Mouse (Mus musculus) frontal cortex, postnatal 25 days (tissue): ENCODE measurements around the gene Ikbke.
A peak's percentile ranks its signal among the peaks of the same experiment; 100 is the strongest.
"Not testable (repeated sequence)": the region's sequence is repeated elsewhere in the genome, so short reads cannot be mapped to it uniquely, and the experiment has no call there.

Experiments used
- DNase-seq, 2 experiments: peaks; one replicate each; pipeline ENCODE4 v3.0.0; 2022; ENCODE audit warnings: low spot score in 2 of 2

Ikbke gene

DNA sequence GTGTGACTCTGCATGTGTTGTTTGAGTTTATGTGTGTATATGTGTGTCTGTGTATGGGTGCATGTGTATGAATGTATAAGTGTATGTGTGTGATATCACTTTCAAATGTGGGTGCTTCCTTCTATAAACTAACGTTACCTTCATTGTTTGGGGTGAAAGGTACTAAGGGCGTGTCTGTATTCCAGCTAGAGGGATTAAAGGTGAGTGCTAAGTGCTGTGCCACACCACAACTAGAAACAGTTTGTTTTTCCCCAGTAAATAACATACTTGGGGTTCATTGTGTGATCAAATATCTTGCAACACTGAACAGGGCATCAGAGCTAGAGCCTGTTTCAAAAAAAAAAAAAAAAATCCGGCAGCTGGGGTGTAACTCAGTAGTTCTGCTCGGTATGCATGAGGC is 2.3 kb upstream of the Ikbke start:
- DNase-seq, result no peak

GRCm38 (mm10) chr1:131280280-131280679 is 874 bp upstream of the Ikbke start:
- no peak for DNase-seq

- no peak for DNase-seq
Measured at GRCm38 (mm10) chr1:131278606-131279455, 575 bp downstream of the Ikbke start.

DNA sequence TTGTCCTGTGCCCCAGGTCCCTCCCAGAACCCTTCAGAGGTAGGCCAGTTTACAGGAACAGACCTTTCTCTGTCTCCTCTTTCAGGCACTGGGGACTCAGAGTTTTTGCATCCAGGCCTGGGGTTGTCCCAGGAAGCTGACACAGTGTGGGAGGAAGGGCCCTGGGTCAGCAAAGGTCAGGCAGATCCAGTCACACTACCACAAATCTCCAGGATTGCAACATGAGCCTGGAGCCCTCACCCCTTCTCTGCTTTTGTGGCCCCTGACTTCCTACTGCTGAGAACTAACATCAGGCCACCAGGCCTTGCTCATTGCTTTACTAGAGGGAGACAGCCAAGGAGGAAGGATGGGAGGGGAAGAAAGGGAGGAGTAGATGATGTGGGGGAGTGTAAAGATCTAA is 2.6 kb downstream of the Ikbke start:
- DNase-seq, result no peak

- no peak for DNase-seq
Measured at GRCm38 (mm10) chr1:131275577-131275976, 3.8 kb downstream of the Ikbke start.

GRCm38 (mm10) chr1:131274725-131275539 is 4.5 kb downstream of the Ikbke start:
- DNase-seq, result no peak

DNA sequence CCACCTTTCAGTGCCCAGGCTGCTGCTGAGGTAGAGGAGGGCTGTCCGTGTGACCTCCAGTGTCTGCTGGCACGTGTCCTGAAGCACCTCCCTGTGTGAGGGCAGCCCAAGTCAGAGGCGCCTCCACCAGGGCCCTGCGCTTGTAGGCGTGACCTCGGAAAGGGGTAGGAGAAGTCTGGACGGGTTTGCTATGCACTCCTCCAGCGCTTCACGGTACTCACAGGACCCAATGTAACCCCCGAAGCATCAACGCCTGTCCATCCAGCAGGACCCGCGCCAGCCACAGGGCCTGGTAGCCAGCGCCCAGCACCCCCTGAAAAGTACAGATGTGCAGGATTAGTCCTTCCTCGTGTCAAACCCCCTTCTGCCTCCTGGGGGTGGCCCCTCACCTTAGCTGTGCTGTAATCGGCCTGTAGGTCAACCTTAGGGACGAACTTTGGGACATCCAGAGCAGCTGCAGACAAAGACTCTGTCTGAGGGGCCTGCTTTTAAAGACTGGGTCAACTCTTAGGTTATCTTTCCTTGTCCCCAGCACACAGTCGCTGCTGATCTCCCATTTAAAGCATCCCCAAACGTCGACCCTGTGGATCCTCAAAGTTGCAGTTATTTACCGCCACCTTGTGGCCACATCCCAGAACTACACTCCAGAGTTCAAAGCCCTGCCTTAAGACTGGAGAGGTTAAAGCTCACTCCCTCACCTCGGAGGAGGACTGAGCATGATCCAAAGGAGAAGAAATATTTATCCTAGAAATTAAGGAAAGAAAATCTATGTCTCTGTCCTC is 9.4 kb downstream of the Ikbke start:
- peak; percentile 77 to 79 for DNase-seq

DNA sequence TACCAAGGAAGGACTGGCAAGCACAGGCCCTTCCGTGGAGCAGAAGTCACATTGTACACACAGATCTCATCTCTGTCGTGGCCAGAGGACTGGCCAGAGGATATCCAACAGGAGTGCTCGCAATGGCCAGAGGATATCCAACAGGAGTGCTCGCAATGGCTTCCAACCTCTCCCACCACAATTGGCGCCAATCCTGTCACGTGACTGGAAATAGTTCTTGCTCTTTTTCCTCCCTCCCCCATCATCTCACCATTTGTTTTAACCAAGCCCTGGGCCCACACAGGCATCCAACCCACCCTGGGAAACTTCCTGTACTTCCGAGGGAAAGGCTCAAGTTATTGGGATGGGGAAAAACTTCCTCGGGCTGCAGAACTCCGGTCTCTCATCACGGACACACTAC is 10.6 kb downstream of the Ikbke start:
- no peak for DNase-seq

GRCm38 (mm10) chr1:131263905-131264304 is 15.5 kb downstream of the Ikbke start:
- DNase-seq, result no peak

DNA sequence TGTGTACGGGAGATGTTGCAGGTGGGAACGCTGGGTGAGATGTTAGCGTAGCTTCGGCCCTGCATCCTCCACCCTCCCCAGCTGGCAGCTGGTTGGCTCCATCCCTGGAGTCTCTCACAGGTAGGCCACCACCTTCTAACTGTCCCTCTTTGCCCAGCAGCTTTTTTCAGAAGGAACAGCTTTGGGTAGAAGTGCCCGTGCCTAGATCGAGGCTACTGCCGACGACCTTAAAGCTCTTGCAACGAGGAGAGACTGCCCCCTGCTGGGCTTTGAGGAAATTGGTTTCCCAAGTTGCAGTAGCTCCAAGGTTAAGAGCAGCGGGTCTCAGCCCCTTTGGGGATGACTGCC is 19.1 kb downstream of the Ikbke start:
- peak; percentile 51 to 69 for DNase-seq

DNA sequence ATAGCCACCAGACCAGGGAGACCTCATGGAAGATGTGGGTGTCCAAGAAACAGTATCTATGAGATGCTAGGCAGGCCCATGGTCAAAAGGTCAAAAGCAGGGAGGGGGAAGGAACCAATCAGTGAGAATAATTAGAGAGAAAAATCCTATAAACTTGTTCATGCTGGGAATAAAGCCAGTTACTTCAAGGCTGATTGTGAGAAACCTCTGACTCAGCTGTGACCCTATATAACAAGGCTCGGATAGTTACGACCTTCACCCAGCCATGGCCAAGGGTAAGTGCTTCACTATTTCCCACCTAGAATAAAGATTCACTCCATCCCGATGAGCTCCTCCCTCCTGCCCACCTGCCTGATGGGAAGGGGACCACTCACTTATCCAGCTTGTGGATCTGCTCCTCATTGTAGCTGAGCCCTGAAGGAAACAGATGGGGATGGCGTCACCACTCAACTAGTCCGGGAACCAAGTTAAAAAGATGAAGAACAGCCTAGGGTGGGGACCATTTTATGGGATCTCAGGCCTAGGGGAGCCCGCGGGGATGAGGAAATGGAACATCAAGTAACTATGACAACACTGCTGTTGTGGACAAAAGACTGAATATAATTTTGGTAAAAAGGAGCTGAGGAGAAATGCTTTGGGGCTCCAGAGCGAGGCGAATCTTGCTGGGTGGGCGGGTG is 19.6 kb downstream of the Ikbke start:
- DNase-seq, result no peak

- no peak for DNase-seq
Measured at GRCm38 (mm10) chr1:131257288-131257687, 22.1 kb downstream of the Ikbke start.

- not testable (repeated sequence) for DNase-seq
Measured at GRCm38 (mm10) chr1:131252516-131253250, 26.7 kb downstream of the Ikbke start.

GRCm38 (mm10) chr1:131246433-131247395 is 32.7 kb downstream of the Ikbke start:
- no peak for DNase-seq

DNA sequence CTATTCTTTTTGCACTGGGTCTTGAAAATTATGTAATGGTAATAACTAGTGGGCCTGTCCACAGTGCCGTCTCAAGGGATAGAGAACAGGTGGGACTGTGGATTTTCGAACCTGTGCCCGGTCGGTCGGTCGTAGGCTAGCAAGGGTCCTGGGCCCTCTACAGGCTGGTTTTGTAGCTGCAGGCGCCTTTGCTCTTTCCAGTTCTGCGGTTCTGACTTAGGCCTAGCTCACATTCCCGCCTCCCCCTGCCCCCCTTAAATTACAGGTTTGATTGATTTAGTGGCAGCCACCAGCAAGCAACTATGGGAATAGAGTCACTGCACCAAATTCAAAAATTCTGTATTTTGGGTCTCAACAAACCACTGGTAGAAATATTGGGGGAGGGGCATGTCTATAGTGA is 33.5 kb downstream of the Ikbke start:
- DNase-seq, result peak in 1 of 2 experiments; percentile 43

- peak; percentile 38 to 50 for DNase-seq
Measured at GRCm38 (mm10) chr1:131245089-131245856, 34.1 kb downstream of the Ikbke start, which contains the start of gene Rassf5. Gene Rassf5, minus strand, starts transcription at chr1:131245258.

GRCm38 (mm10) chr1:131244536-131245088 is 34.8 kb downstream of the Ikbke start:
- no peak for DNase-seq

DNA sequence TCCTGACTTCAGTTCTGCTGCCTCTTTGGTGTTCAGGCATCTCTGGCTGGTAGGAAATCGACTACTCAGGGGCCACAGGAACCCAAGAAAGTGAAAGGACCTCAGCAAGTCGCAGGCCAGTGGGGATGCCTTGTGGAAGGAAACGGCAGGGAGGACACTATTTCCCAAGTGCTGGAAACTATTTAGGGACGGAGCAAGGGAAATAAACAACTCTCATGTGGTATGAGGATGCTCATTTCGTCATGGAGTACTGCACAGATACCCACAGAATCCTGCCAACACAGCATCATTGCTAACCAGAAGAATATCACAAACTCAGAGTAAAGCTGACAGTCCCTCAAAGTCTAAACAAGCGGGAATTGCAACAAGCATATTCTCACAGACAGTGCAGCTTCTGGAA is 36.5 kb downstream of the Ikbke start:
- DNase-seq, result no peak
